Mouse (Mus musculus) hindbrain, embryonic 16.5 days (tissue): ENCODE results near the gene Slk. TPM values are rescaled to one million over a fixed set of nuclear protein-coding genes. Genes with fewer than 3 reads are reported as not detected.
A peak's percentile ranks its signal among the peaks of the same experiment; 100 is the strongest.
"Not testable (repeated sequence)": the region's sequence is repeated elsewhere in the genome, so short reads cannot be mapped to it uniquely, and the experiment has no call there.

Source experiments
- ATAC-seq: fragments of 200-750 bp; cut with Nextera tagmentation; 2 replicates; pipeline ENCODE4 v1.8.0; 2017; ENCODE audit warnings: moderate TSS enrichment, moderate library complexity
- H3K27ac ChIP-seq: fragments of 300-500 bp; sonication (generic); 2 replicates; pipeline ENCODE4 v1.5.1; 2014; ENCODE audit warnings: low read depth, mild to moderate bottlenecking, control low read depth, low read length, moderate library complexity
- H3K27me3 ChIP-seq: fragments of 300-500 bp; sonication (generic); replicated peaks from 2 replicates; pipeline ENCODE4 v1.6.1; 2014; ENCODE audit warnings: low read length; ENCODE audit not compliant: control insufficient read depth, insufficient read depth
- H3K36me3 ChIP-seq: fragments of 300-500 bp; sonication (generic); 2 replicates; pipeline ENCODE4 v1.6.1; 2014; ENCODE audit warnings: mild to moderate bottlenecking, low read length, moderate library complexity, mixed read lengths; ENCODE audit not compliant: control insufficient read depth, insufficient read depth
- H3K4me1 ChIP-seq: fragments of 300-500 bp; sonication (generic); 2 replicates; pipeline ENCODE4 v1.6.1; 2014; ENCODE audit warnings: low read depth, low read length; ENCODE audit not compliant: control insufficient read depth, insufficient read depth
- H3K4me2 ChIP-seq: fragments of 300-500 bp; sonication (generic); 2 replicates; pipeline ENCODE4 v1.6.1; 2014; ENCODE audit warnings: mild to moderate bottlenecking, low read length, control low read depth, moderate library complexity
- H3K4me3 ChIP-seq: fragments of 300-500 bp; sonication (generic); 2 replicates; pipeline ENCODE4 v1.5.1; 2014; ENCODE audit warnings: mild to moderate bottlenecking, low read length, control low read depth, moderate library complexity
- H3K9ac ChIP-seq: fragments of 300-500 bp; sonication (generic); 2 replicates; pipeline ENCODE4 v1.6.1; 2014; ENCODE audit warnings: low read depth, mild to moderate bottlenecking, control low read depth, low read length, moderate library complexity
- H3K9me3 ChIP-seq: fragments of 300-500 bp; sonication (generic); 2 replicates; pipeline ENCODE4 v1.6.1; 2014; ENCODE audit warnings: mild to moderate bottlenecking, low read length, moderate library complexity; ENCODE audit not compliant: control insufficient read depth
- WGBS: fragments of 180-500 bp; shearing (Covaris S2); extraction: QIAGEN DNeasy Blood & Tissue Kit; methylation state at CpG from one replicate; pipeline ENCODE4 v1.1.7; 2014; 5-methylcytosine and 5-hydroxymethylcytosine counted together
- polyA plus RNA-seq: library from polyadenylated mRNA; unstranded; fragments of >200 nt; fragmentation: Nextera tagmentation; extraction: Ambion mirVana; gene quantifications from 2 replicates; pipeline ENCODE4 v1.2.1, GENCODE M21; 2015

Gene Slk
- polyA plus RNA-seq, 1 experiment from 2014 or later = 5.6 TPM

DNA sequence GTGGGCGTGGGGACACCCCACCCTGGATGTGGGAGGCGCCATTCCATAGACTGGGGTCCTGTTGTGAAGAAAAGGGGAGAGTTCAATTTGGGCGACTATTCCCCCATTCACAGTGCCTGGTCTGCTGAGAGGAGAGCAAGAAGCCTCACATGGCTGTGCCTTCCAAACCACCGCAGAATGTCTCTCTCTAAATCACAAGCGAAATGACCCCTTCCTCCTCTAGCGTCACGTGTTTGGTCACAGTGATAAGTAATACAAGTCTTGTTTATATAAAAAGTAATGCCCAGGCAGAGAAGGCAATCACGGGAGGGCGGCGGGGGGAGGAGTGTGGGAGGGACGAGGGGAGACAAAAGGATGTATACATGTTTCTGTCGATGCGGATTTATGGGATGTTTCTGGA, 15.8 kb upstream of the Slk start:
- no peak overlapping the region for H3K4me3 ChIP-seq
- no peak overlapping the region for H3K27ac ChIP-seq
- no peak overlapping the region for H3K9ac ChIP-seq
- H3K9me3 ChIP-seq = no peaks in the 10 kb centered on the region
- 82% methylated on average over 13 of the region's 13 CpGs for WGBS
- ATAC-seq = no peak
- no peaks in the 10 kb centered on the region for H3K27me3 ChIP-seq
- H3K4me1 ChIP-seq = no peaks in the 10 kb centered on the region
- H3K4me2 ChIP-seq = no peak overlapping the region
- H3K36me3 ChIP-seq = no peaks in the 10 kb centered on the region

DNA sequence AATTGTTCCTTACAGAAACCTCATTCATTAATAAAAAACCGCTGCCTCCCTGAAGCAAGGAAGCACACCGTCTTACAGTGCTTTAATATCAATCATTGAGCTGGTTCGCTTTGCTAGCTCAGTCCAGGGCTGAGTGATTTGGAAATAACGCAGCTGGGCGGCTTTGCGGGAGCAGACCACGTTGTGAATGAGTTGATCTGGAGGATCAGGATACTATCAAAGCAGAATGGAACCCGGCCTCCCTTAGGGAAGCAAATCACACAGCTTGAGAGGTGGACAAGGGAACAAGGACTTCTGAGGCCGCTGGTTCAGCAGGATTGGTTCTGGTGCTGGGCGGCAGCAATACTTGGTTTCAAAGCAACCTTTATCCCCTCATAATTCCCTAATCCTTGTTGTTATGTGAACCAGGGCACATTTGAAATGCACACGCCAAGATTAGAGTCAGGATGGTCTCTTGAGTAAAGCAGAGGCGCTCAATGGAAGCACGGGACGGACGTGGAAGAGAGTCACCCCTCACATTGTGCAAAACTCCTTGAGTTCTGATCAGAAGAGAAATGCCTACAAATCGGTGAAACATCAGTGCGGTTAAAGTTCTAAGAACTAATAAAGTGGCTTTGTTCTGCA, 14.3 kb upstream of the Slk start:
- Histone ChIP-seq H3K4me2 (no peak overlapping the region), H3K27me3 (no peaks in the 10 kb centered on the region), H3K9ac (no peak overlapping the region), H3K4me1 (no peaks in the 10 kb centered on the region), H3K9me3 (no peaks in the 10 kb centered on the region), H3K4me3 (no peak overlapping the region), H3K36me3 (no peaks in the 10 kb centered on the region), H3K27ac (no peak overlapping the region)
- ATAC-seq = no peak
- 51% methylated on average over 17 of the region's 17 CpGs for WGBS

DNA sequence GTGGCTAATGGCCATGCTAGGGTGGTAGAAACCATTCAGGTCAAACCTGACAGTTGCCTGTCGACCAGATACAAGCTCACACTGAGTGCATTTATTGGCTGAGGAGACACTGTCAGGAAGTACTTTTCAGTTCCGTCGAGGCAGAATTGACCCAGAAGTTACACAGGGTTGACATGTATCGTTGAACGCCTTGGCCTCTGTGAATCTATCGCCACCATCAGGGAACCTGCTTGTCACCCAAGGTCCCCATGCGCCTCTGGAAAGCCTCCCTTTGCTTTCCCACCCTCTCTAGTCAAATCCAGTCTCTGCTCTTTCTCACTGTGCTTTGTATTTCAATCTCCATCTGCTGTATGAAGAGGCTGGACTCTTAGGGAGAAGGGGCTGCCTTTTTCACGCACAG, 13.5 kb upstream of the Slk start:
- no peaks in the 10 kb centered on the region for H3K9me3 ChIP-seq
- 90% methylated on average over 8 of the region's 8 CpGs for WGBS
- no peaks in the 10 kb centered on the region for H3K36me3 ChIP-seq
- no peak for ATAC-seq
- no peak overlapping the region for H3K4me2 ChIP-seq
- no peaks in the 10 kb centered on the region for H3K4me1 ChIP-seq
- no peaks in the 10 kb centered on the region for H3K27me3 ChIP-seq
- H3K4me3 ChIP-seq = no peak overlapping the region
- H3K9ac ChIP-seq = no peak overlapping the region
- H3K27ac ChIP-seq = no peak overlapping the region

DNA sequence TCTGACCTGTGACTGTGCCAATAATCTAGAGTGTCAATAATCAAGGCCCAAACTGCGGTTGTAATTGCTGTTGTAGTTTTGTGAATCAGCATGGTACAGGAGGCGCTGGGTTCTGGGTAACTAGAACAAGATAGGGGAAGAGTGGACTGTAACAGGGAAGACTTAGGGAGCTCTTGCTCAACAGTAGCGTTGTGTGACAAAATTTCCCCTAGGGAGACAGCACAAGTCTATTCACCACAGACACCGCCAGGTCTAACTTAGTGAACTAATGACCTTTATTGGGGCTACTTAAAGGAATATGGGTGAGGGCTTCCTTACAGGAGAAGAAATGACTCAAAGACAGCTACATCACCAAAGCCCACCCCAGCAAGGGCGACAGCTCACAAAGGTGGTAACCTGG, 9.4 kb upstream of the Slk start:
- no peak overlapping the region for H3K27ac ChIP-seq
- H3K27me3 ChIP-seq = no peaks in the 10 kb centered on the region
- WGBS = 93% methylated on average over 5 of the region's 5 CpGs
- no peak overlapping the region for H3K4me3 ChIP-seq
- H3K9ac ChIP-seq = no peak overlapping the region
- no peaks in the 10 kb centered on the region for H3K4me1 ChIP-seq
- no peak overlapping the region for H3K4me2 ChIP-seq
- no peaks in the 10 kb centered on the region for H3K9me3 ChIP-seq
- no peak for ATAC-seq
- no peaks in the 10 kb centered on the region for H3K36me3 ChIP-seq

DNA sequence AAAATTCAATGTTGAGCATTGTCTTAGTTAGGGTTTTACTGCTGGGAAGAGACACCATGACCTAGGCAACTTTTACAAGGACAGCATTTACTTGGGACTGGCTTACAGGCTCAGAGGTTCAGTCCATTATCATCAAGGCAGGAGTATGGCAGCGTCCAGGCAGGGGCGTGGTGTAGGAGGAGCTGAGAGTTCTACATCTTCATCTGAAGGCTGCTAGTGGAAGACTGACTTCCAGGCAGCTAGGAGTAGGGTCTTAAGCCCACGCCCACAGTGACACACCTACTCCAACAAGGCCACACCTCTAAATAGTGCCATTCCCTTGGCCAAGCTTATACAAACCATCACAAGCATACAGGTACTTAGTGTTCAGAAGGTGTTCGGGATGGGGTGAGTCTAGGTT, 7.5 kb upstream of the Slk start:
- H3K9me3 ChIP-seq, H3K4me1 ChIP-seq, H3K4me3 ChIP-seq, H3K27ac ChIP-seq, H3K36me3 ChIP-seq, H3K9ac ChIP-seq, ATAC-seq, H3K27me3 ChIP-seq, H3K4me2 ChIP-seq: not testable (repeated sequence)
- WGBS = 75% methylated on average over 4 of the region's 4 CpGs

DNA sequence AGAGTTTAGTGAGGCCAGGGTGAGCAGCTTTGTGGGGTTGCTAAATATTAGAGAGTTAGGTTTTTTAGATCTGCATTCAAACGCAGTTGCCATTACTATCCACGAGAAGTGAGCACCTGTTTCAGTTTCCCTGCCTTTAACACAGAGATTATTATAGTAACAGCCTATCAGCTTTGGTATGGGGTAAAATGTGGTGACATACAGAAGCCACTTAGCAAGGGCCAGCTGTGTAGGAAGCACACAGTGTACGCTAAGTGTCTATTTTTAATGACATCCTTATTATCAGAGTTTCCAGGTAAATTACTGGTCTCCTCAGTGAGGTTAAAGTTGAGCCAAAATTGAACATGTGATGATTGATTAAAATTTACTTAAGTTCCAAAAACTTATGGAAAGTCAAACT, 5.8 kb upstream of the Slk start:
- Histone ChIP-seq H3K36me3 (no peaks in the 10 kb centered on the region), H3K27ac (no peak overlapping the region), H3K27me3 (no peaks in the 10 kb centered on the region), H3K9ac (no peak overlapping the region), H3K4me3 (no peak overlapping the region), H3K4me1 (peaks cover 4% of the 10 kb centered on the region), H3K4me2 (no peak overlapping the region), H3K9me3 (no peaks in the 10 kb centered on the region)
- WGBS = 87% methylated on average over 3 of the region's 3 CpGs
- no peak for ATAC-seq

DNA sequence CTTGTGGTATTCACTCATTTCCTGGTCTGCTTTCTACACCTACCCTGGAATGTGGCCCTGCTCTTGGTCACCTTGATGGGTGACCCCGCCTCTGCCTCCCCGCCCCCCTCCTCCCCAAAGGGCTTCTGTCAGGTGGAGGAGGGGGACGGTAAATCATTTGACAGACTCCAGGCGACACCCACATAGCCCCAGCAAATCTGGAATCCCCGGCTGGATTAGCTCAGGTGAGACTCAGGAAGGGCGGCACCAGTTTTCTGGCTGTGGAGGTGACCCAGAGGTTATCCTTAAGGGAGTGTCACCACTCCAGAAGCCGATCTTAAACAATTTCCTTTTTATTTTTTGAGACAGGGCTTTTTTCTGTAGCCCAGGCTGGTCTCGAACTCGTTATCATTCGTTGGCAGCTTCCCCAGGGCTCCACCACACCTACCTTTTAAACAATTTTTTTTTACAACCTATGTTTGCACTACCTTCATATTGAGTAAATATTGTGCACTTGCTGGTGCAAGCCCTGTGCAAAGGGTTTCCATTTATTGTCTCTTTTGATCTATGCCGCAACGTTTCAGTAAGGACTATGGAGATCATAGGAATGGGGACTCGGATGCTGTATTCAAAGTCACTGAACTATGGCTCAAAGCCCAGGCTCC, 775 bp upstream of the Slk start:
- Histone ChIP-seq H3K9me3 (no peaks in the 10 kb centered on the region), H3K4me3 (peak overlapping the region; percentile 77), H3K4me1 (peaks cover 18% of the 10 kb centered on the region), H3K4me2 (peak overlapping the region; percentile 85), H3K36me3 (no peaks in the 10 kb centered on the region), H3K27ac (peak overlapping the region; percentile 94), H3K27me3 (no peaks in the 10 kb centered on the region), H3K9ac (peak overlapping the region; percentile 88)
- WGBS = 18% methylated on average over 13 of the region's 13 CpGs
- no peak for ATAC-seq

DNA sequence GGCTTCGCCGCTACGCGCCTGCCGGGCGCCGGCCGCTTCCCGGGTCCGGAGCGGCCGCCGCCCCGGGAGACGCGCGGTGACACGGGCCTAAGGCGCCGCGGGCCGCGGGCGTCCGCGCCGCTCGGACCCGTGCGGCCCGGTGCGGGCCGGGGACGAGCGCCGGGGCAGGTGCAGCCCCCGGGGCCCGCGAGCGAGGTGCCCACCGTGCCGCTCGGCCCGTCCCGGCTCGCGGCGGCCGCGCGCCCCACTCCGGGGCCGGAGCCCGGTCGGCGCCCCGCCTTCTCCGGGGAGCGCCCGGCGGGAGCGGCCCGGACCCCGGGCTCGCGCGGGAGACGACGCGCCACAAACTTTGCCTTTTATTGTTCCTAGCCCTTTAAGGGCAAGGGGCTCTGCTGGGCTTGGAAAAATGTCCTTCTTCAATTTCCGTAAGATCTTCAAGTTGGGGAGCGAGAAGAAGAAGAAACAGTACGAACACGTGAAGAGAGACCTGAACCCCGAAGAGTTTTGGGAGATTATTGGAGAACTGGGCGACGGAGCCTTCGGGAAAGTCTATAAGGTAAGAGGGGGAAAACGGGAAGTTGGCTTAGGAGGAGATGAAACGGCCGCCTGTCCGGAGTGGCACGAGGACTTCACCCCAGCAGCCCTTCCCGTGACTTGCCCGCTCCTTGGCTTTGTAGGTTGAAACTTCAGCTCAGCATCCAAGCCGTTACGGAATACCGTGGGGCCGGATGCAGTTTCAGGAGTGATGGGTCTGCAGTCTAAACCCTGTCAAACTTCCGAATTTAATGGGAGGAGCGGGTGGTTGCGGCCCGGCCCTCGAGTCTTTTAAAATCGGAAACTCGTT, 532 bp downstream of the Slk start:
- peak overlapping the region; percentile 94 for H3K27ac ChIP-seq
- WGBS = under 1% methylated on average over 69 of the region's 96 CpGs
- ATAC-seq = peak; percentile 73

DNA sequence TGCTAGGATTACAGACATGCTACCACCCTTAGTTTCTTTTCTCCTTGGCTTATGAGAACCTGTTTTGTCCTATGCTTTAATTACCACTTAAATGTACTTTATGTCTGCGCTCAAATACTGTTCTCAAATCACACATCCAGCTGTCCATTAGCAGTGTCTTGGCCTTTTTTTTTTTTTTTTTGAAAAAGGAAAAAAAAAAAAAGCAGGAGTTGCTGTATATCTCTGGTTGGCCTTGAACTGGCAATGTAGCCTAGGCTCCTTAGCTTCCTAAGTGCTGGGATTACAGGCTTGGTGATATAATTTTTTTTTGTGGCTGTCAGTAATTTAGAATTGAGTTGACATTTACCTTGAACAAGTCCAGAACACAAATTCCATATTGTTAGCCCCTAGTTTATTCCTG, 6.3 kb downstream of the Slk start:
- H3K27ac ChIP-seq = no peak overlapping the region
- H3K4me2 ChIP-seq = no peak overlapping the region
- H3K4me3 ChIP-seq = no peak overlapping the region
- H3K9ac ChIP-seq = no peak overlapping the region
- WGBS = 86% methylated on average over 1 of the region's 1 CpGs
- H3K27me3 ChIP-seq = no peaks in the 10 kb centered on the region
- H3K4me1 ChIP-seq = peaks cover 12% of the 10 kb centered on the region
- H3K36me3 ChIP-seq = no peaks in the 10 kb centered on the region
- H3K9me3 ChIP-seq = no peaks in the 10 kb centered on the region
- no peak for ATAC-seq

More for the DNA sequence above, 532 bp downstream of the Slk start:
- no peaks in the 10 kb centered on the region for H3K27me3 ChIP-seq
- H3K9ac ChIP-seq = peak overlapping the region; percentile 88
- H3K4me2 ChIP-seq = peak overlapping the region; percentile 85
- H3K4me3 ChIP-seq = peak overlapping the region; percentile 77
- no peaks in the 10 kb centered on the region for H3K9me3 ChIP-seq
- H3K4me1 ChIP-seq = peaks cover 18% of the 10 kb centered on the region
- H3K36me3 ChIP-seq = no peaks in the 10 kb centered on the region
